ENCODE assay signal across 23 mouse cellular contexts in genomic region chr4:134840231-134840630, GRCm38 (mm10). TPM values are rescaled to one million over a fixed set of nuclear protein-coding genes. Genes with fewer than 3 reads are reported as not detected.
A peak's percentile ranks its signal among the peaks of the same experiment; 100 is the strongest.
DNase-seq lines count a peak whose midpoint lies in the region; ATAC-seq and TF ChIP-seq lines count a peak whose summit lies in the region.
"Had no signal": no experiment of that assay in that cellular context is flagged by ENCODE, and none has a peak within 500 bp of the region (broad histone marks: within the 10 kb centered on the region; RNA-seq: fewer than 3 reads in every experiment).

No protein-coding gene starts in this region.

- WGBS in embryonic facial prominence, embryonic 12.5 days = 97% methylated on average over 1 of the region's 1 CpGs
- 95% methylated on average over 1 of the region's 1 CpGs for WGBS in embryonic facial prominence, embryonic 10.5 days
- WGBS in midbrain, embryonic 11.5 days = 84% methylated on average over 1 of the region's 1 CpGs
- WGBS in midbrain, embryonic 13.5 days = 93% methylated on average over 1 of the region's 1 CpGs

- no peak overlapping the region for H3K9ac ChIP-seq in embryonic facial prominence, embryonic 12.5 days
- H3K9ac ChIP-seq in midbrain, embryonic 11.5 days (ENCODE audit: low read length) = no peak overlapping the region
- no peak overlapping the region for H3K9ac ChIP-seq in midbrain, embryonic 13.5 days (replicated peaks)

- H3K27me3 ChIP-seq in embryonic facial prominence, embryonic 12.5 days = no peaks in the 10 kb centered on the region
- H3K27me3 ChIP-seq in embryonic facial prominence, embryonic 10.5 days (replicated peaks; ENCODE audit: low read depth, poor library complexity, severe bottlenecking) = no peaks in the 10 kb centered on the region
- H3K27me3 ChIP-seq in midbrain, embryonic 11.5 days (ENCODE audit: control insufficient read depth, insufficient read depth, low read length) = no peaks in the 10 kb centered on the region
- H3K27me3 ChIP-seq in midbrain, embryonic 13.5 days = no peaks in the 10 kb centered on the region
- H3K27me3 ChIP-seq: CH12.LX, Patski had no signal

- no peak for DNase-seq in embryonic facial prominence, embryonic 10.5 days (ENCODE audit: low spot score)
- DNase-seq in heart, adult 11 months = peak; percentile 79
- no peak for DNase-seq in heart, postnatal 10 days
- peak; percentile 75 for DNase-seq in midbrain, embryonic 11.5 days (ENCODE audit: low spot score, missing footprints)
- DNase-seq: adrenal gland, adult 2 months; adrenal gland, adult 8-10 months; adrenal gland, postnatal 10 days; adrenal gland, postnatal 14 days; adrenal gland, postnatal 25 days; adrenal gland, postnatal 36 days; B cell, adult 2 months; cerebellum, adult 11 months; cerebellum, adult 11-12 months; cerebellum, adult 18-20 months had no signal

- no peaks in the 10 kb centered on the region for H3K4me1 ChIP-seq in embryonic facial prominence, embryonic 12.5 days
- H3K4me1 ChIP-seq in embryonic facial prominence, embryonic 10.5 days = no peaks in the 10 kb centered on the region
- no peaks in the 10 kb centered on the region for H3K4me1 ChIP-seq in midbrain, embryonic 11.5 days (ENCODE audit: control insufficient read depth, insufficient read depth, low read length)
- peaks cover 5% of the 10 kb centered on the region; the same call in 1 of the 2 replicates for H3K4me1 ChIP-seq in midbrain, embryonic 13.5 days (replicated peaks)
- H3K4me1 ChIP-seq in bone marrow macrophage, adult 2 months (ENCODE audit: control insufficient read depth, insufficient read depth, low read length) = peaks cover 47% of the 10 kb centered on the region

- H3K36me3 ChIP-seq in embryonic facial prominence, embryonic 12.5 days = no peaks in the 10 kb centered on the region
- H3K36me3 ChIP-seq in embryonic facial prominence, embryonic 10.5 days (replicated peaks) = peaks cover 52% of the 10 kb centered on the region
- H3K36me3 ChIP-seq in midbrain, embryonic 11.5 days (ENCODE audit: control insufficient read depth, insufficient read depth, low read length) = no peaks in the 10 kb centered on the region
- H3K36me3 ChIP-seq in midbrain, embryonic 13.5 days = peaks cover 18% of the 10 kb centered on the region; the same call in 1 of the 2 replicates

- H3K4me3 ChIP-seq in embryonic facial prominence, embryonic 12.5 days = 0 out of 2 replicates have a peak overlapping the region, but pooled peaks have one; percentile 2
- no peak overlapping the region for H3K4me3 ChIP-seq in embryonic facial prominence, embryonic 10.5 days
- H3K4me3 ChIP-seq in midbrain, embryonic 11.5 days (ENCODE audit: low read depth, low read length) = no peak overlapping the region
- no peak overlapping the region for H3K4me3 ChIP-seq in midbrain, embryonic 13.5 days (replicated peaks)
- H3K4me3 ChIP-seq in bone marrow macrophage, adult 2 months (ENCODE audit: insufficient read depth, low read length) = no peak overlapping the region

- no peak overlapping the region for H3K27ac ChIP-seq in embryonic facial prominence, embryonic 12.5 days
- no peak overlapping the region for H3K27ac ChIP-seq in embryonic facial prominence, embryonic 10.5 days (replicated peaks)
- no peak overlapping the region for H3K27ac ChIP-seq in midbrain, embryonic 11.5 days (ENCODE audit: low read depth, low read length)
- H3K27ac ChIP-seq in midbrain, embryonic 13.5 days = no peak overlapping the region
- 0 out of 2 replicates have a peak overlapping the region, but pooled peaks have one; percentile 15 for H3K27ac ChIP-seq in bone marrow macrophage, adult 2 months (ENCODE audit: insufficient read depth, low read depth, low read length)

- no peak overlapping the region for H3K4me2 ChIP-seq in embryonic facial prominence, embryonic 12.5 days (replicated peaks)
- no peak overlapping the region for H3K4me2 ChIP-seq in midbrain, embryonic 11.5 days
- H3K4me2 ChIP-seq in midbrain, embryonic 13.5 days (replicated peaks) = no peak overlapping the region

- no peak for TF ChIP-seq POLR2A in bone marrow macrophage, adult 2 months (IDR thresholded peaks at IDR 0.05; ENCODE audit: borderline replicate concordance, low read depth, low read length)

- intact Hi-C loops in heart, postnatal 10 days (cut with DNase I) = no loop called here

- H3K9me3 ChIP-seq in embryonic facial prominence, embryonic 12.5 days = no peaks in the 10 kb centered on the region
- H3K9me3 ChIP-seq in embryonic facial prominence, embryonic 10.5 days = no peaks in the 10 kb centered on the region
- H3K9me3 ChIP-seq in midbrain, embryonic 11.5 days (ENCODE audit: control insufficient read depth, low read length) = no peaks in the 10 kb centered on the region
- no peaks in the 10 kb centered on the region for H3K9me3 ChIP-seq in midbrain, embryonic 13.5 days
- H3K9me3 ChIP-seq: G1E had no signal

- no peak for TF ChIP-seq CTCF in bone marrow macrophage, adult 2 months (IDR thresholded peaks at IDR 0.05; ENCODE audit: low read depth, low read length)

- no peak for ATAC-seq in embryonic facial prominence, embryonic 12.5 days (ENCODE audit: insufficient number of reproducible peaks, insufficient read depth, low FRiP score, low TSS enrichment)
- no peak for ATAC-seq in midbrain, embryonic 11.5 days (ENCODE audit: low FRiP score)
- no peak for ATAC-seq in midbrain, embryonic 13.5 days
- ATAC-seq in granulocyte monocyte progenitor cell, adult 5-6 weeks (replicated peaks; ENCODE audit: poor library complexity, severe bottlenecking) = no peak
- ATAC-seq: activated CD4-positive, CD25-positive, alpha-beta regulatory T cell, adult 4 months; CD4-positive, CD25-positive, alpha-beta regulatory T cell, adult 4 months; Patski had no signal

RNA-seq across cellular contexts. Expression of gene Maco1, which starts 12.9 kb away (rescaled TPM):
- polyA plus RNA-seq in embryonic facial prominence, embryonic 12.5 days (2016; fragmentation: Nextera tagmentation; extraction: Ambion mirVana) = 57.4 and 63.5 TPM in 2 replicates
- polyA plus RNA-seq in embryonic facial prominence, embryonic 10.5 days (2016; fragmentation: Nextera tagmentation; extraction: Ambion mirVana) = 38.9 and 42.5 TPM in 2 replicates
- 10 to 100 TPM; 24.9 to 25.9 TPM for total RNA-seq in heart, postnatal 10 days (2021)
- 45.6 and 51.7 TPM in 2 replicates for polyA plus RNA-seq in midbrain, embryonic 11.5 days (2014; fragmentation: Nextera tagmentation; extraction: Ambion mirVana)
- 114 and 117 TPM in 2 replicates for polyA plus RNA-seq in midbrain, embryonic 13.5 days (2015; fragmentation: Nextera tagmentation; extraction: Ambion mirVana)
- 26.7 and 30.8 TPM in 2 replicates for polyA plus RNA-seq in bone marrow macrophage, adult 2 months (2012; ENCODE audit: insufficient read depth, insufficient read length, missing spikeins)
- total RNA-seq in granulocyte monocyte progenitor cell, adult 5-6 weeks (2014; fragmentation: Nextera tagmentation) = 14.7 and 26.1 TPM in 2 replicates
- total RNA-seq in granulocyte monocyte progenitor cell, adult 5-6 weeks (2017) = 33.2 and 34.1 TPM in 2 replicates

RNA-seq across cellular contexts. Expression of gene Rhd, which starts 24.1 kb away (rescaled TPM):
- 6.8 and 8.5 TPM in 2 replicates for polyA plus RNA-seq in embryonic facial prominence, embryonic 12.5 days (2016; fragmentation: Nextera tagmentation; extraction: Ambion mirVana)
- polyA plus RNA-seq in embryonic facial prominence, embryonic 10.5 days (2016; fragmentation: Nextera tagmentation; extraction: Ambion mirVana) = 8.2 and 11.2 TPM in 2 replicates
- total RNA-seq in heart, postnatal 10 days (2021) = 1 to 10 TPM; 3.8 to 4.9 TPM
- polyA plus RNA-seq in midbrain, embryonic 11.5 days (2014; fragmentation: Nextera tagmentation; extraction: Ambion mirVana) = 19.2 and 21.3 TPM in 2 replicates
- polyA plus RNA-seq in midbrain, embryonic 13.5 days (2015; fragmentation: Nextera tagmentation; extraction: Ambion mirVana) = 0.73 and 1.1 TPM in 2 replicates
- not detected in 2 replicates for polyA plus RNA-seq in bone marrow macrophage, adult 2 months (2012; ENCODE audit: insufficient read depth, insufficient read length, missing spikeins)
- total RNA-seq in granulocyte monocyte progenitor cell, adult 5-6 weeks (2014; fragmentation: Nextera tagmentation) = not detected in 2 replicates
- 0.22 TPM in 1 of 2 replicates, not detected in the other for total RNA-seq in granulocyte monocyte progenitor cell, adult 5-6 weeks (2017)
- total RNA-seq: adrenal gland, adult 2 months had no signal

Comparison
In these comparisons a context has a peak if more than half of its experiments do, and no peak if none do; other contexts are left out.
1. DNase-seq: peak in heart, adult 11 months (single experiment) and midbrain, embryonic 11.5 days (single experiment); none in embryonic facial prominence, embryonic 10.5 days (single experiment) and heart, postnatal 10 days (0 of 2).